Mouse (Mus musculus) heart, adult 18-20 months (tissue): Measurements from ENCODE around the gene Mrps25. TPM values are rescaled to one million over a fixed set of nuclear protein-coding genes. Genes with fewer than 3 reads are reported as not detected.
A peak's percentile ranks its signal among the peaks of the same experiment; 100 is the strongest.

Experiments
- DNase-seq, 2 experiments: peaks; one replicate each; pipeline ENCODE4 v3.0.0; 2021 to 2022; ENCODE audit warnings: mixed read lengths in 1 of 2
- long read RNA-seq, 2 experiments: library from polyadenylated mRNA; stranded (forward); transcript quantifications; one replicate each; pipeline ENCODE4 v2.0.0; 2021
- total RNA-seq, 2 experiments: library from RNA; stranded (reverse); gene quantifications; 2 replicates each; pipeline ENCODE4 v1.2.3; 2021

The Mrps25 gene
- total RNA-seq, result 10 to 100 TPM; 77.8 to 91.9 TPM
- long read RNA-seq, experiment 1, full-length matches to known transcripts, result 114 of 125 reads
- long read RNA-seq, experiment 1, partial matches to known transcripts, result 7 of 125 reads
- long read RNA-seq, experiment 1, other reads (novel, unspliced or antisense), result 4 of 125 reads
- long read RNA-seq, experiment 2, full-length matches to known transcripts, result 69 of 74 reads
- long read RNA-seq, experiment 2, partial matches to known transcripts, result 1 of 74 reads
- long read RNA-seq, experiment 2, other reads (novel, unspliced or antisense), result 4 of 74 reads

DNA sequence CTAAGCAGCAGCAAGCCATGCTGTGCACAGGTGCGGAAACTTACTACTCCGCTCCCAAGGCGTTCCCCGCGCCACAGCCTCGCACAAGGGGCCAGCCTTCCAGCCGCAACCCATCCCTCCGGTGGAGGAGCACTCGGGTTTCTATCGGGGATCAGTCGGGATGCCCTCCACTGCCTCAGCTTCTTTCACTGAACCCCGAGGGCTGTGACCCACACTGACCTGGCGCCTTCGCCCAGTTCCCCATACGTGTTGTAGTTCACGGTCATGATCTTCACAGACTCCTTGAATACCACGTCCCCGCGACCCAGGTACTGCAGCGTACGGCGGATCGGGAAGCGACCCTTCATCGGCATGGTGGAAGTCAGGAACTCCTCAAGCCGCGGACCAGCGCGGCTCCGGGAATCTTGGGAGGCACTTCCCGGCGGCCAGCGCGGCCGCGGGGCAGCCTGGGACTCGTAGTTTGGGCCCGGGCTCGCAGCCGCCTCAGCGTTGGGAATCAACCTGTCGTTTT, at the start of gene Mrps25:
Gene Mrps25, minus strand, starts transcription at position 413 of the 511 bp plus-strand sequence.
- peak; percentile 78 to 85 for DNase-seq

DNA sequence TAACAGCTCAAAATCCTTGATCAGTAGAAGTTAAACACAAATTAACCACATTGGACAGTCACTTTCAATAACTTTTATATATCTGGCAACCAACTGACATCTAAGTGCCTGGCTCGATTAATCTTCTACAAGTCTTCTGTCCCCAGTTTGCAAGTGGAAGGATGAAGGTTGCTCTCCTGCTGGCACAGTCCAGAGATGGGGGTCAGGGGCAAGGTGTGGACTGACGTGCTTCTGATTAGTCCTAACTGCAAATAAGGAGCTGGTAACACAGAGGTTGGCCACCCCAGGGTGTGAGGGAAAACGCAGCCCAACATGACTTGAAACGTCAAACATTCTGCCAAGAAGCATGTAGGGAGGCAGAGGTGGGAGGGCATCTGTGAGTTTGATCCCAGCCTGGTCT, 47.9 kb upstream of the Mrps25 start:
- DNase-seq, result no peak

DNA sequence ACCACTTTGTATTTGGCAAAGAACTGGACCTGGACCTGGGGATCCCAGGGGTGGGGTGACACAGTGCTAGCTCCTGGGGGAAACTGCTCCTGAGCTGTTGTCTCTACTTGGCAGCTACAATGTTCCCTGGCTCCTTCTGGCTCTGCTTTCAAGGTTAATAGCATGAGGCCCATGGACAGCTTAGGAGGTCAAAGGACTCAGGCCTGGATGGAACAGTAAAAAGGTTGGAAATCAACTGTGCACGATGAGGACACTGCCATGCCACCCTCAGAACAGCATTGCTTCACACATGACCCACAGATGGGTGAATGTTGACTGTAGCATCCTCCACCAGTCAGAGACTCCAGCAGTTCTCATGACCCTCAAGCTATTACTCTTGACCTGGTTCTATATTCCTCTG, 47.5 kb upstream of the Mrps25 start:
- DNase-seq, result no peak

DNA sequence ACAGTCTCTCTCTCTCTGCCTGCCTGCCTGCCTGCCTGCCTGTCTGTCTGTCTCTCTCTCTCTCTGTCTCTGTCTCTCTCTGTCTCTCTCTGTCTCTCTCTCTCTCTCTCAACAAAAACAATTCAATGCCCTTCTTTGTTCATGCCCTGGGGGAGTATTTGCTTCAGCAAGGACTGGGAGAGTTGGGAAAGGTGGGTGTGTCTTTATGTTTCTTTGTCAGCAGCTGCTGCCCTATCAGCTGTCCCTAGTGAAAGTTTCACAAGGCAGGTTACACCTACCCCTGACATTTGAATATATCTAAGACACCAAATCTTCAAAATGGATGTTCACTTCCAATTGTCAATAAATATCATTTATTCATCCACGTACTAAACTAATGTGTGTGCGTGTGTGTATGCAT, 45.8 kb upstream of the Mrps25 start:
- DNase-seq, result no peak

DNA sequence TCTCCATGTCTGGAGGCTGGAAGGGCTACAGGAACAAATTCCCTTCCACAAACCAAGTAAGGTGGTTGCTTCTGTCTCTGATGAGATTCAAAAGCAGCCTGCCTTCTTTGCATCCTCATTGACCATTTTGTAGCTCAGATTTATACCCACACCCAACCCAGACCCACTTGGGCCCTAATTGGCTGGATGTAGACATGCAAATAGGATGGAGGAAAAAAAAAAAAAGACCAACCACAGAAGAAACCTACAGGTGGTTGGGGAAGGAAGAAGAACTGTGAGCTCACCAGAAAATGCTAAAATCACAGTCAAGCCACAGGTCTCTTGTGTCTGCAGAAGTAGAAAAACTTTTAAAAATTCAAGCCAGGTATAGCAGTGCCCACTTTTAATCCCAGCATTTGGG, 45.3 kb upstream of the Mrps25 start:
- no peak for DNase-seq

DNA sequence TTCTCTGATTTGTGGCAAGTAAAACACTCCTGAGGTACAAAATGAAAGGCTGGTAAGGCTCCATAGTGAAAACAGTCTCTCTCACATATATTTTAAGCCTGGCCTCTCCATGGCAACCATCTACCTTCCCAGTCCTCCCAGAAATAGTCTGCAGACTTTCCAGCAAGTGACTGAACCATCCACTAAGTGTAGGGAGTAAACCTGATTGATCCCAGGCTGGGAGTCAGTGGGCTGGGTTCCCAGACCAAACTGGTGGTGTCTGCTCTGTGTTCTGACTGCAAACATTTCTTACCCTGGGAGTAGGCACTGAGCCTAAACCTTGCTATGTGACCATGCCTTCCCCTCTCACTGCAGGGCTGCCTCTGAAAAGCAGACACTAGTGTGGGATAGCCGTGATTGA, 41.1 kb upstream of the Mrps25 start:
- peak in 1 of 2 experiments; percentile 4 for DNase-seq

DNA sequence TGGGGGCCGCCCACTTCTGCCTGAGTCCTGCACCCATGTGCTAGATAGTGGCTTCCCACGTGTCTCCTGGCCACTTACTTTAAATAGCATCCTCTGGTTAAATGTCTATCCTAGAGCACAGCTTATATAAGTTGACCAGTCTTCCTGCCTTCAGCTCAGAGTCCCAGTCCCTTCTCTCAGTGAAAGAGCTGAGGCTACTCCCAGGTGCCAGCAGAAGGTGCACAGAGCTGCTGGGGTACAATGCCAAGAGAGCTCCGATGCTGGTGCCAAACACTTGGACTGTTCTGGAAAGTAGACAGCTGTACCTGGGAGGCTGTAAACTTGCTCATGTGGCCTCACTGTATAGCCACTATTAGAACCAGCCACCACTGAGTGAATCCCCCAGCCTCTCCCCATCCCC, 38.2 kb upstream of the Mrps25 start:
- DNase-seq, result no peak

DNA sequence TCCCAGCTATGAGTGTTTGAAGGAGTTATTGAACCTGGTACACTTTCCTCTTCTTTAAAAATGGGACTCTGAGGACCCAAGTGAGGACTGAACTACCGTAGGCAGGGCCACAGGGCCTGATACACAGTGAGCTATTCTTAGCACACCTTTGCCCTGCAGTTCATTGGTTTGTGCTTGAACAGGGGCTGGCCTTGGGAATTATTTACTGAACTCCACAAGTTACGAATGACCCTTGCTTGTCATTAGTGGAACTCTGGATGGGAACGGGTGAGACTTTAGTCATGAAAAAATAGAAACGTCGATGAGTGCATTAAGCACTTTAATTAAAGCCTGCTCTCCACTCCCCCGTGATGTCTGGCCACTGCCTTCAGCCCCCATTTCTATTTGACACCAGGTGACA, 37.8 kb upstream of the Mrps25 start:
- DNase-seq, result no peak

DNA sequence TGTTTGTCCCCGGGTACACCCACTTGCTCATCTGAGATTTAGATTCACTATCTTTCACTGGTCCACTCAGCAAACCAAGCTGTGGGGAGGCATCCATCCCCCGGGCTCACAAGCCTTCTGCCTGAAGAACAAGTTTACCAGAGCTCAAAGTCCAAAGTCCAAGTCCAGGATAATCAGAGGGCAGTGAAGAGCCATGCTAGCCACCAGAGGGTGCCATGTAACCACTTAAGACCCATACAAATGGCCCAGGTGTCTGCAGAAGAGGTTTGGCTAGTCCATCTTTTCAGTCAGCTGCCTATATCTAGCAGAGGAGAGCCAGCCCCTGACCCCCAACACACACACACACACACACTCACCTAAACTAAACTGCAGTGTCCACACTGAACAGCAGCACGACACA, 35.6 kb upstream of the Mrps25 start:
- DNase-seq, result peak; percentile 12 to 43

DNA sequence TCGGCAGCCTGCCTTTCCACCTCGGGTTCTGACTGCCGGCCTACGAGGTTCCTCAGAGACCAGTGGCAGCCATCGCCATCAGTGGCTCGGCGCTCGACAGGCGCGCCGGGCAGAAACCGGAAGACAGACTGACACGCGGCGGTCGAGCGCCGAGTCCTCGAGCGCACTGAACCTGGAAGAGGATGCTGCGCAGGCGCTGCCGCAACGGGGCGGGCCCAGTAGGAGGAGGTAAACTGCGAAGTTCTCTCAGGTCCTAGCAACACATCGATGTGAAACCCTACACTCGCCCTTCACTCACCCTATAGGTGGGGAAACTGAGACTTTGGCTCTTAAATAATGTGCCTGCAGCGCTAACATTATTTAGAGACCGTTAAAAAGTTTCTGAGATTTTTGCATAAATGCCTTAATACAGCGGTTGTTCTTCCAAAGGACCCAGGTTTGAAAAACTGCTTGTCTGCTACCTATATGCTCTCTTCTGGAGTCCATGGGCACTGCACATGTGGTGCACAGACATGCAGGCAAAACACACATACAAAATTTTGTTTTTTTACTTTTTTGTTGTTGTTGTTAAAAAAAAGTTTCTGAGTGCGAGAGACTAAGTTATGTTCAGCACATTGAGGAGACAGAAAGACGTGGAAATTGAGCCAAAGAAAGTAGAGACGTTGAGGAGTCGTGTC, 31.1 kb upstream of the Mrps25 start, which contains the start of gene Rbsn:
Gene Rbsn, minus strand, starts transcription at position 153 of the 677 bp plus-strand sequence.
- peak; percentile 94 to 95 for DNase-seq

DNA sequence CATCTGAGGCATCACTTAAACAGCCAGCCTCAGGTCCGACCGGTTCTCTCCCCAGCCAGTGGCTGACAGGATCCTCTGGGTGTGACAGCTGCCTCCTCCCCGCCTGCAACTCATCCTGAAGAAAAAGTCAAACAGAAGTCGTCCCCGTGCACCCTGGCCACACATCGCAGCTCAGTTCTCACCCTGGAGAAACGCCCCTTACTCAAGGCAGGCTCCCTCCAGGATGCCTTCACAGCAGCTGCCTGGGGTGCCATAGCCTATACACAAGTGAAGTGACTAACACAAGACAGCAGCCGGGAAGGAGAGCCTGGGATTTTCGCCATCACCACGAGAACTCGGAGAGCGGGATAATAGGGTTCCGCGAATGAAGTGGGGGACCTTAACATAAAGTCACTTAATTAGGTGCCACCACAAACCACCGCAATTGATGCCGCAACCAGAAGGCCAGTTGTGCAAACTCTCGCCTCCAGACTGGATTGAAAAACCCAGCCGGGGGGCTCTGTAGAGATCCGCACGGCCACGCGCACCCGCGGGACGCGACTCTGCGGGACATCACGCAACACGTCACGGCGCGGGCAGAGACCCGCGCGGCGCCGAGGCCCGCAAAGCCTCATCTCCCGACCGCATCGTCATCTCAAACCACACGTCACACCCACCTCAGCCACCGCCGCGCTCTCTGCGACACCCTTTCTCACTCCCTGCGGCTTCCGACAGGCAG, 30.4 kb upstream of the Mrps25 start:
- no peak for DNase-seq

DNA sequence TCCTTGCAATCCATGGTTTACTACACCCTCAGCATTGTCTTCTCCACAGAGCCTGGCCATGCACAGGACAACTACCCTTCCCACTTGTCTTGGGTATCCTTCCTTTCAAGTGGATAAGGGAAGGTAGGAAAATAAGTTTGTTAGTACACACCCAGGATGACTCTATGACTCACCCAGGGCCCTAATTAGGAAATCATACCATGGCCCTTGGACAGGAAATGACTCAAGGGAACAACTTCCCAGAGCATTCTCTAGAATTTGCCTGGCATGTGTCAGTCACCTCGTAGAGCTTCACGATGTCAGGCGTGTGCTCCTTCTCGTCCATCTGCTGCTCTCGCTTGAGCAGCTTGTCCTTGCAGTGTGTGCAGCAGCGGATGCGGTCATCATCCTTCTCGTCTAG, 15.6 kb upstream of the Mrps25 start:
- DNase-seq, result no peak

DNA sequence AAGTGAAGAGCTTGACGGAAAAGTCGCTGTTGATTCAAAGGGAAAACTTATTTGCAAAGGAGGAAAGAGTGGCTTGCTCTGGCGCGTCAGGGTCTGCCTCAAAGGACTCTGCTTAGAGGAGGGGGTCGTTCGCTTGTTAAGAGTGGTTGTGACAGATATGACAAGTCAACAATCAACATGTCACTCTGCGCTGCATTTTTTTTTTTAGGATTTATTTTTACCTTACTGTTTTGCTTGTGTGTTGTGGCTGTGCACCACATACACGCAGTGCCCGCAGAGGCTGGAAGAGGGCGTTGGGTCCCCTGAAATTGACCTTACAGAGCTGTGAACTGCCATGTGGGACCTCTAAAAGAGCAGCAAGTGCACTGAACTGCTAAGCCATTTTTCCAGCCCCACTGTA, 345 bp upstream of the Mrps25 start:
- DNase-seq, result no peak

DNA sequence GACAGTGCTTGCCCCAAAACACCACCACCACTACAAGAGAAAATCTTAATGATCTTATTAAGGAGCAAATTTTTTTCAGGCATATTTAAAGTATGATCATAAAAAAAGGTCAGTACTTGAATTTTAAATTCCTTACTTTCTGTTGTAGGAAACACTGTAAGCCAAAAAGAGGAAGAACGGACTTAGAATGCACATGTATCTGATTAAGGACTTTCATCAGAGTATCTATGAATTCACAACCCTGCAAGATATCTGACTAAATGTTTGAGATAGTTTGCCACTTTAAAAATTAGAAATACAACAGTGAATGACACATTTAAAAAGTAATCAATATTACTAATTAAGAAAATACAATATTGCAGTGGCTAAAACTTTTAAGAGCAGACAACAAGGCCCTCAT, 7.4 kb downstream of the Mrps25 start:
- DNase-seq, result no peak

DNA sequence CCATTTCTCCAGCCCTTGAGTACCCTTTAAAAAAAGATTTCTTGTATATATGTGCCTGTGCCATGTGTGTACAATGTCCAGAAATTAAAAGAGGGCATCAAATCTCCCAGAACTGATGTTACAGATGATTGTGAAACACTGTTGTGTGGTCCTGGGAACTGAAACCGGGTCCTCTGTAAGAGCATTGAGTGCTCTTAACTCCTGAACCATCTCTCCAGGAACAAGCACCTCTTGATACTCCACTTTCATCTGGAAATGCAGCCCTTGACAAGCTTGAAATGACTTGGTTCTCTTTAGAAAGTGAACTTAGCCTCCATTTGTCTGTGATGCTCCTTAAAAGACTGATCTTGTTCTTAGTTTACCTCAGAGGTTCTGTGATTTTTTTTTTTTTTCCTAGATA, 21.1 kb downstream of the Mrps25 start:
- no peak for DNase-seq

DNA sequence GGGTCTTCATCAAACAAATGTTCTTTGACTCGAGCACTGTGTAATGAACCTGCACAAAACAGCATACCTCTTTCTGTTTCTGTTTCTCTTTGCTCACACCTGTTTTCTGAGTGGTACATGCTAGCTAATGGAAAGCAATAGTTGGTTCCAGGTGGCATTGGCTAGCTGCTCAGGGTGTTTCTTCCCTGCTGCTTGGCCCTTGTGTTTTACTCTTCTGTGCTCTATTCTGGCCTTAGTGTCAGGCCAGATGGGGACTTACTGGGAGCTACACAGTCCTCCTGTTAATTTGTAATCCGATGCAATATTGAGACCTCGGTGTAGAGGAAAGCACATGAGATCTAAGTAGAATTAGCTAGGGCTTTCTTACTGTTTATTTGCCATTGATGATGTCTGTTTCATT, 25.0 kb downstream of the Mrps25 start:
- DNase-seq, result no peak

DNA sequence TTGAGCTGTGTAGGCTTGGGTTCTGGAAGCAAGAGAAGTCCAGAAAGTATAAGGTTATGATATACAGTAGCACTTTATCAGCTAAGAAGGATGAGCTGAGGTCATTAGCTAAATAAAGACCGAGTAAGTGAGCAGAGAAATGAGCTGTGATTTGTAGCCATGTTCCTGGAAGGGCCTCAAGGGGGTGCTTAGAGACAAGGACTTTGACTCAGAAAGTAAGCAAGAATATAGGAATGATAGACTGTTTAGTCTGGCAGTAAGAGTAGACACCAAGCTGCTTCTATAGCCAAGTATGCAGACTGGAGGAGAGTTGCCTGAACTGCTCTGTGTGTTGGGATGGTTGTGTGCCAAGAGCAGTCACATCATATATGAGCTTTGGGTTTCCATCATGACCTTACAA, 30.1 kb downstream of the Mrps25 start:
- DNase-seq, result no peak

DNA sequence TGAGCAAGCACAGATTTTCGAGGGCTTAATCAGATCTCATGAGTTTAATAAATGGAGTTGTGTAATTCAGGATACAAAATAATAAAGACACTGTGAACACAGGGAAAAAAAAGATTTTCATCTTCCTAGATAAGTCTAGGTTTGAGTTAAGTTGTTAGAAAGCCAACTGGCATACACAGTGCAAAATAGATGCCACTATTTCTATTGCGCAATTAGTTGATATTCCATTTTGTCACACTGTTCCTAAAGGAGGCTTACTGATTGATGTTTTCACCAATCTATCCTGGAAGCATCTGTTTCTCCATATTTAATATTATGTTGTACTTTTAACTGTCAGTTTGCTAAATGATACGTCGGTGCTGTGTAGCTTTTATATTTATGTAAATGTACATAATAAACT, 38.0 kb downstream of the Mrps25 start:
- DNase-seq, result no peak

DNA sequence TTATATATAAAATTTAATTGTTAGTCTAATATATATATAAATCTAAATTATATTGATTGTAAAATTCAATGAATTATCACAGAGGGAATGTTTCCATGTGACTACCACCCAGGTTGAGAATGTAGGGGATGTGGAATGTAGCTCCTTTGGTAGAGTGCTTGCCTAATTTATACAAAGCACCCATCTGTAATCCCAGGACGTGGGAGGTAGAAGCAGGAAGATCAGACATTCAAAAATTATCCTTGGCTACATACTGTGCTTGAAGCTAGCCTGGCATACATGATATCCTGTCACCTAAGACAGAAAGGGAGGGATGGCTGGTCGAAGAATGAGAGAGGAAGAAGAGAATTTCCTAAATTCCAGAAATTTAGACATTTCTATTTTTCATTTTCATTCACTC, 47.5 kb downstream of the Mrps25 start:
- no peak for DNase-seq

DNA sequence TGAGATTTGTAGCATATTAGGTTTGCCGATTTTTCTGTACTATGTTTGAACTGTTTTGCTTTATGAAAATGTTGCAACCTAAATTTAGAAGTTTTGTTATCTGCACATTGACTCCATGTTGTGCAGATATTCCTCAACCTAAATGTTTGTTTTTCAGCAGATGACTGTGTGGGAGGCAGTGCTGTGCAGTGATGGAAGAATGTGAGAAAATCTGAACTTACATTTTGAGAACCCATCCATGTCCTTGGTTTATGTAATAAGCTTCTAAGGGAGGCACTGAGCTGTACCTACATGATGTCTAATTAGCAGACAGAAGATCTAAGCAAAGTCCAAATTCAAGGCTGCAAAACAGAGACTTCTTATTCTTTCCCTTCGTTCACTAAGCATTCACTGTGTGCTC, 50.2 kb downstream of the Mrps25 start:
- no peak for DNase-seq

DNA sequence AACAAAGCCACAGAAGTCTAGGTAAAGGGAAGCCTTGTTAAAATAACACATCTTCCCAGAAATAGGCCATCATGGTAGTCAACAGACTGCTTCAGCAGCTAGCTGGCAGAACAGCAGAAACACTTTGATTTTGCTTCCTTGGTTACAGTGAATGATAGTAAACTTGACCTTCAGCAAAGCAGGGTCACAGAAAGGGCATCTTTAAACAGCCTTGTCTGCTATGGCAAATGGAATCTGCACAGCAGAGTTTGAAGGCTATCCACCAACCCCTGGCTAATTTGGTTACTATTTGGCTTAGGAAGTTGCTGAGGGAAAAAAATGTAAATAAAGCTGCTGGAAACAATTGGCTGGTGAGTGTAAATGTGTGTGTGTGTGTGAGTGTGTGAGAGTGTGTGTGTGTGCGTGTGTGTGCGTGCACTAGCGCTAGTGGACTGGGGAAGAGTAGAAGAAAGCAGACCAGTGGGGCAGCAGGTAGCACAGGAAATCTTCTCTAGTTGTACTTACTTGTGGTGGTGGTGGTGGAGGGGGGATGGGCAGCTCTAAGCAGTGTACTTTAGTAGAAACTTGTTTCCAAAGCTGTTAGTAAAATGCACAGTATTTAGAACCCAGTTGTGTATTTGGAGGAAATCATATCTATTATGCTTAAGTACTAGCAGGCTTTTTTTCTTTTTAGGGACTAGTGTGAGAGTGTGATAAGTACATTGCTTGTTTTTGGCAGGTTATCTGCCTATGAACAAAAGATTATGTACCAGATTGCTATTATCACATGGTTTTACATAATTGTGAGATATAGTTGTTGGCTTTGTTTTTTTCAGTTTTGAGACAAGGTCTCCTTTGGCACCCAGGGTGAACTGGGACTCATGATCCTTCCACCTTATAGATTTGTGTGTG, 51.6 kb downstream of the Mrps25 start:
- DNase-seq, result no peak

DNA sequence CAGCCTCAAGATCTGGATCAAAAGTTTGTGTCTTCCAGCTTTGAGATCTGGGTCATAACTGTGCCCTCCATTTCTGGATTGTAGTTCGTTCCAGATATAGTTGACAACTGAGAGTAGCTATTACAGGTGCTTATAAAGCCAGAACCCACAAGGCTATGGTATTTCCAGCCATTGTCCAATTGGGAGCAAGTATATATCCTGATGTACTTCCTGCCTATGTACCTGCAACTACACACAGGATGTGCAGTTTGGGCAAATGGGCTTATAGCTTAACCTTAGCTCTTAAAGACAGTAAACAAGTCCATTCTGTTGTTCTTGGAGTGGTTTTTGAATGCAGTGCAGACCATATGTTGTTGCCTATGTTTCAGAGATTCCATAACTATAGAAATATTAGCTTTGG, 52.4 kb downstream of the Mrps25 start:
- DNase-seq, result no peak
